Mouse (Mus musculus) forebrain, postnatal 0 days (tissue): ENCODE measurements around the gene Pdzd2. TPM values are rescaled to one million over a fixed set of nuclear protein-coding genes. Genes with fewer than 3 reads are reported as not detected.

ENCODE experiments used
- ATAC-seq: fragments of 200-750 bp; cut with Nextera tagmentation; 2 replicates; pipeline ENCODE4 v1.8.0; 2017; ENCODE audit warnings: mild to moderate bottlenecking, moderate library complexity
- DNase-seq: peaks from one replicate; pipeline ENCODE4 v3.0.0-alpha.2; 2015
- H3K27ac ChIP-seq: fragments of 300-500 bp; sonication (generic); 2 replicates; pipeline ENCODE4 v1.5.1; 2014; ENCODE audit warnings: low read depth, mild to moderate bottlenecking, antibody characterized with exemption, low read length, moderate library complexity, mixed read lengths
- H3K27me3 ChIP-seq: fragments of 300-500 bp; sonication (generic); 2 replicates; pipeline ENCODE4 v1.6.1; 2014; ENCODE audit warnings: mild to moderate bottlenecking, low read length, mixed read lengths; ENCODE audit not compliant: insufficient read depth
- H3K36me3 ChIP-seq: fragments of 300-500 bp; sonication (generic); 2 replicates; pipeline ENCODE4 v1.6.1; 2014; ENCODE audit warnings: mild to moderate bottlenecking, moderate library complexity; ENCODE audit not compliant: insufficient read depth
- H3K4me1 ChIP-seq: fragments of 300-500 bp; sonication (generic); 2 replicates; pipeline ENCODE4 v1.6.1; 2014; ENCODE audit warnings: antibody characterized with exemption; ENCODE audit not compliant: insufficient read depth
- H3K4me2 ChIP-seq: fragments of 300-500 bp; sonication (generic); 2 replicates; pipeline ENCODE4 v1.6.1; 2014; ENCODE audit warnings: low read depth, mild to moderate bottlenecking, moderate library complexity
- H3K4me3 ChIP-seq: fragments of 300-500 bp; sonication (generic); 2 replicates; pipeline ENCODE4 v1.5.1; 2014; ENCODE audit warnings: low read depth, low read length, mixed read lengths
- H3K9ac ChIP-seq: fragments of 300-500 bp; sonication (generic); 2 replicates; pipeline ENCODE4 v1.6.1; 2014; ENCODE audit warnings: mild to moderate bottlenecking
- H3K9me3 ChIP-seq: fragments of 300-500 bp; sonication (generic); 2 replicates; pipeline ENCODE4 v1.6.1; 2016; ENCODE audit warnings: low read length
- CTCF ChIP-seq: sonication (generic); IDR thresholded peaks from 2 replicates; pipeline ENCODE4 v1.5.1; 2016; ENCODE audit warnings: antibody characterized with exemption, control low read depth, low read depth
- WGBS: fragments of 180-500 bp; shearing (Covaris S2); extraction: QIAGEN DNeasy Blood & Tissue Kit; methylation state at CpG from one replicate; pipeline ENCODE4 v1.1.7; 2014; 5-methylcytosine and 5-hydroxymethylcytosine counted together
- polyA plus RNA-seq: library from polyadenylated mRNA; unstranded; fragments of >200 nt; fragmentation: Nextera tagmentation; extraction: Ambion mirVana; gene quantifications from 2 replicates; pipeline ENCODE4 v1.2.1, GENCODE M21; 2015
- total RNA-seq: library from RNA; depleted of rRNA; stranded (reverse); fragments of >200 nt; gene quantifications from 2 replicates; pipeline ENCODE4 v1.2.3, GENCODE M21; 2014

Gene Pdzd2
- total and polyA plus RNA-seq, 2 experiments from 2014 or later: 9.4 to 18.9 TPM

- TF ChIP-seq CTCF: no peak
- Histone ChIP-seq H3K4me2 (no peak overlapping the region), H3K4me1 (no peaks in the 10 kb centered on the region), H3K9ac (no peak overlapping the region), H3K9me3 (no peaks in the 10 kb centered on the region), H3K36me3 (no peaks in the 10 kb centered on the region), H3K27ac (no peak overlapping the region), H3K27me3 (no peaks in the 10 kb centered on the region), H3K4me3 (no peak overlapping the region)
- no peak for DNase-seq
- ATAC-seq: no peak
- WGBS: 90% methylated on average over 6 of the region's 6 CpGs
These were observed 301.0 kb downstream of the Pdzd2 start for GRCm38 (mm10) chr15:12438691-12439090.

DNA sequence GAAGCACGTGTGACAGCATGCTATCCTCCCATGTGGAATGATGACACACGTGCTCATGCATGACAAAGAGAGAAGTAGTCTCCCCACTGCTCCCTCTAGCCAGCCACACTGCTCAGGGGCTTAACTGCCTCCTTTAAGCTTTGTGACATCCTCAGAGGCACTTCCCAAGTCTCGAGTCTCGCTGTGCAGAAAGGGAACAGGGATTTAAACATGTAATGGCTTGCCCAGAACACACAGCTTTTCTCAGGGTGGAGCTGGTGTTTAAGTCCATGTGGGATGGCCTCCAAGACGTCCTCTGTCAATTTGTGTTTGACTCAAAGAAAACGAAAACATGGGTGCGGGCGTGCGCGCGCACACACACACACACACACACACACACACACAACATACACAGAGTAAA lies 301.6 kb downstream of the Pdzd2 start:
- TF ChIP-seq CTCF: no peak
- WGBS: 84% methylated on average over 11 of the region's 11 CpGs
- no peak for DNase-seq
- H3K4me2 ChIP-seq: no peak overlapping the region
- ATAC-seq: no peak
- H3K36me3 ChIP-seq: no peaks in the 10 kb centered on the region
- no peaks in the 10 kb centered on the region for H3K9me3 ChIP-seq
- no peak overlapping the region for H3K9ac ChIP-seq
- H3K27me3 ChIP-seq: no peaks in the 10 kb centered on the region
- H3K4me1 ChIP-seq: no peaks in the 10 kb centered on the region
- no peak overlapping the region for H3K27ac ChIP-seq
- H3K4me3 ChIP-seq: no peak overlapping the region

- WGBS: 83% methylated on average over 8 of the region's 8 CpGs
These were observed 303.8 kb downstream of the Pdzd2 start for GRCm38 (mm10) chr15:12435910-12436309.

DNA sequence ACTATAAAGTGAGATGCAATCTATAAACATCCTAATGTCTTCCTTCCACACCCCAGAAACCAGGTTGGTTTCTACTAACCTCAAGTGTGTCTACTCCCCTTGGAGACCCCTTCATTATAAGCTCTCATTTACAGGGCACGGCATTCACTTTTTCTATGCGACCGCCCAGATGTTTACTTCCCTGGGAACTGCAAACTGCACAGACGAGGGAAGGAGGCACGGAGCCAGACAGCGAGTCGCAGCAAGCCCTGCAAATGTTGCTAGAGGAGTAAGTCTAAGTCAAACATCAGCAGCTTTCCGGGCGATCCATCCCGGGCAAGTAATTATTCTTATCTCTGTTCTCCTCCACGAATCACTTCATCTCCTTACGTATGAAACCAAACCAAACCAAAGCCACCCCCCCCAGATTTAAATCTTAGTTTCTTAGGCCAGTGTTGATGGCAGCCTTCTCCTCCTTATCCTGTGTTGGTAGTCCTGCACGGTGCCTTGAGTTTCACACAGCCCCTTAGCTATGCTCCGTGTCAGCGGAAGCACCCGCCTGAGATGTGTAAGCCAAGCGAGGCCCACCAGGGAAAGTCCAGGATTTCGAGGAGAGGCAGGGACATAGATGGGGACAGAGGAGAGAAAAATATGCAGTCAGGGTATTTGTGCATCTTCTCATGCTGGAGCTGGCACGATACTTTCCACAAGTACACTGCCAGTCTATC lies 305.7 kb downstream of the Pdzd2 start:
- H3K9ac ChIP-seq: no peak overlapping the region
- no peaks in the 10 kb centered on the region for H3K4me1 ChIP-seq
- H3K4me3 ChIP-seq: no peak overlapping the region
- WGBS: 66% methylated on average over 19 of the region's 19 CpGs
- no peak for ATAC-seq
- no peak overlapping the region for H3K4me2 ChIP-seq
- H3K9me3 ChIP-seq: no peaks in the 10 kb centered on the region
- no peak for DNase-seq
- H3K27me3 ChIP-seq: no peaks in the 10 kb centered on the region
- no peak for TF ChIP-seq CTCF
- H3K36me3 ChIP-seq: no peaks in the 10 kb centered on the region
- no peak overlapping the region for H3K27ac ChIP-seq

More at GRCm38 (mm10) chr15:12435910-12436309, 303.8 kb downstream of the Pdzd2 start:
- H3K9me3 ChIP-seq: no peaks in the 10 kb centered on the region
- ATAC-seq (no peak), DNase-seq (no peak)
- no peaks in the 10 kb centered on the region for H3K4me1 ChIP-seq
- H3K9ac ChIP-seq: no peak overlapping the region
- H3K4me2 ChIP-seq: no peak overlapping the region
- no peak overlapping the region for H3K27ac ChIP-seq
- no peak for TF ChIP-seq CTCF
- H3K36me3 ChIP-seq: no peaks in the 10 kb centered on the region
- H3K4me3 ChIP-seq: no peak overlapping the region
- H3K27me3 ChIP-seq: no peaks in the 10 kb centered on the region

- H3K27me3 ChIP-seq: no peaks in the 10 kb centered on the region
- no peak for ATAC-seq
- H3K4me1 ChIP-seq: no peaks in the 10 kb centered on the region
- no peaks in the 10 kb centered on the region for H3K36me3 ChIP-seq
- TF ChIP-seq CTCF: no peak
- H3K9me3 ChIP-seq: no peaks in the 10 kb centered on the region
- DNase-seq: no peak
- no peak overlapping the region for H3K4me2 ChIP-seq
- no peak overlapping the region for H3K9ac ChIP-seq
- H3K4me3 ChIP-seq: no peak overlapping the region
- no peak overlapping the region for H3K27ac ChIP-seq
These were observed 306.8 kb downstream of the Pdzd2 start for GRCm38 (mm10) chr15:12432879-12433278.

- H3K36me3 ChIP-seq: no peaks in the 10 kb centered on the region
- WGBS: 91% methylated on average over 1 of the region's 1 CpGs
- H3K9ac ChIP-seq: no peak overlapping the region
- H3K27ac ChIP-seq: no peak overlapping the region
- no peak for ATAC-seq
- no peak overlapping the region for H3K4me2 ChIP-seq
- DNase-seq: no peak
- H3K4me3 ChIP-seq: no peak overlapping the region
- H3K4me1 ChIP-seq: no peaks in the 10 kb centered on the region
- no peaks in the 10 kb centered on the region for H3K9me3 ChIP-seq
- no peak for TF ChIP-seq CTCF
- H3K27me3 ChIP-seq: no peaks in the 10 kb centered on the region
These were observed 307.4 kb downstream of the Pdzd2 start for GRCm38 (mm10) chr15:12432320-12432719.

GRCm38 (mm10) chr15:12431684-12432083 lies 308.0 kb downstream of the Pdzd2 start:
- Histone ChIP-seq H3K4me2 (no peak overlapping the region), H3K27ac (no peak overlapping the region), H3K4me1 (no peaks in the 10 kb centered on the region), H3K27me3 (no peaks in the 10 kb centered on the region), H3K9ac (no peak overlapping the region), H3K4me3 (no peak overlapping the region), H3K9me3 (no peaks in the 10 kb centered on the region), H3K36me3 (no peaks in the 10 kb centered on the region)
- no peak for TF ChIP-seq CTCF
- 81% methylated on average over 7 of the region's 7 CpGs for WGBS
- ATAC-seq (no peak), DNase-seq (no peak)
